Mouse (Mus musculus) frontal cortex, postnatal 36 days (tissue): ENCODE data around the gene Gm3448.
"Not testable (repeated sequence)": the region's sequence is repeated elsewhere in the genome, so short reads cannot be mapped to it uniquely, and the experiment has no call there.

Experiments
- DNase-seq, 2 experiments: peaks; one replicate each; pipeline ENCODE4 v3.0.0; 2022; ENCODE audit warnings: low spot score in 2 of 2

Gm3448 gene

DNA sequence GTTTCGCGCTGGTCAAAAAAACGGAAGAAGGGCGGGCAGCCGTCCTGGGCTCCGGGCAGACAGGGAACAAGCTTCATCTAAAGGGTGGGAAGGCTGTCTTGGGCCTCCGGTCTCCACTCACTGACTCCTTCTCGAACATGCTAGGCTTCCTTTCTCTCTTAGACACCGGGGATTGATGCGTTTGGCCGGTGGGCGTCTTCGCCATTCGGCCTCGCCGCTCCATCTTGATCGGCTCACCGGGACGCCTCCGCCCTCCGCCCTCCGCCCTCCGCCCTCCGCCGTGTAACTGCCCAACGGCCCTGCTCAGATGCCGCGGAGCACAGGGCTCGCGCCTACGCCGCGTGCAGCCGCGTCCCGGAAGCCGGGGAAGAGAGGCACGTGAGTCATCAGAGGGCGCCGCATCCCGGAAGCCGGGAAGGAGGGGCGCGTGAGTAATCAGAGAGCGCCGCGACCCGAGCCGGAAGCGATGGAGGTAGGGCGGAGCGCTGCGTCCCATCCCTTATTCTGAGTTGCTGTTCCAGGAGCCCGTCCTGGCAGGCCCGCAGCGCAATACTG lies at the start of gene Gm3448, which contains the start of the genes Ermard and Tcte3:
Gm3448 (minus strand) TSS at position 363 of the 555 bp plus-strand sequence.
Ermard (plus strand) TSS at position 34 of the 555 bp plus-strand sequence.
Tcte3 (minus strand) TSS at position 314 of the 555 bp plus-strand sequence.
- DNase-seq: peak; percentile 17 to 23

DNA sequence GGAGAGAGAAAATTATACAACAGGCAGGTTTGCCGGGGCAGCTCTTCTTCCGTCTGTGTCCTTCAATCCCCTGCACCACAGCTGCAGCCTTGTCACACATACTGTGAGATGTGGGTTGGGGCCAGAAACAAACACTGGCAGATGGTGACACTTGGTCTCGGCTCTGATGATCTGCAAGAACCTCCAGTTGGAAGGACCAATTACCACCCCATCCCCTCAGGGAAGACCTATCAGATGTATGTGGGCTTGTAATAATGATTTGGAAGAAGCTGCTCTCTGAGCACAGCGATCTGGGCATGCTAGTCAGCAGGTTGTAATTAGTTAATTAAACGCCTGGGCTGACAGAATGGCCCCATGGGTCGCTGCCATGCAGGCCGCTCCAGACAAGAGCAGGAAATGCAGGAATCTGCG lies 47.3 kb upstream of the Gm3448 start:
- DNase-seq: no peak

DNA sequence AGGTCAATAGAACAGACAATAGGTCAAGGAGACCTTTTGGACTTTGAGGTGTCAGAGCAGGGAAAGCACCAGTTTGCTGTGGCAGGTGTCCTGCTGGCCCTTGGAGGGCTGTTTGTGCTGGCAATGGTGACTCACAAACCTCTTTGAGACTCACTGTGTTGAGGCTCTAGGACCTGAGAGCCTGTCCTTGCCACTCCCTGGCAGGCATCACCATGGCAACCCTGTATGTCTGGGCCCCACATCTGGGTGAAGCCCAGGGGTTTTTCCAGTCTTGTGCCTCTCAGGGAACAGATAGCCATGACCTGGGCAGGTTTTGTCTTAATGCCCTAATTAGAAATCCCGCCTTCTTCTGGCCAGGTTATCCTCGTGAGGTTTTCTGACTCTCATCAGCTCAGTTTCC lies 46.8 kb upstream of the Gm3448 start:
- no peak for DNase-seq

DNA sequence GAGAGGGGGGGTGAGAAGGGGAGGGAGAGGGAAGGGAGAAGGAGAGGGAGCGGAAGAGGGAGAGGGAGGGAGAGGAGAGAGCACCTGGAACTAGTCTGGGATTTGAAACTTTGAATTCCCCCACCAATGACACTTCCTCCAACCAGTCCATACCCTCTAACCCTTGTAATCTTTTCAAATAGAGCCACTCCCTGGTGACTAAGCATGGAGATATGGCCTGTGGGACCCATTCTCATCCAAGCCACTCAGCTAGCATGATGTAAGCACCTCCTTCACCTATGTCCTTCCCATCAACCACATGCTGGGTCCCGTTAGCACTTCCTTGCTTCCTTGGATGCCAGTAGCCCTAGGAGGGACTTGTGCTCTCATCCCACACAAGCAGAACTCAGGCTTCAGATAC lies 43.7 kb upstream of the Gm3448 start:
- no peak for DNase-seq

DNA sequence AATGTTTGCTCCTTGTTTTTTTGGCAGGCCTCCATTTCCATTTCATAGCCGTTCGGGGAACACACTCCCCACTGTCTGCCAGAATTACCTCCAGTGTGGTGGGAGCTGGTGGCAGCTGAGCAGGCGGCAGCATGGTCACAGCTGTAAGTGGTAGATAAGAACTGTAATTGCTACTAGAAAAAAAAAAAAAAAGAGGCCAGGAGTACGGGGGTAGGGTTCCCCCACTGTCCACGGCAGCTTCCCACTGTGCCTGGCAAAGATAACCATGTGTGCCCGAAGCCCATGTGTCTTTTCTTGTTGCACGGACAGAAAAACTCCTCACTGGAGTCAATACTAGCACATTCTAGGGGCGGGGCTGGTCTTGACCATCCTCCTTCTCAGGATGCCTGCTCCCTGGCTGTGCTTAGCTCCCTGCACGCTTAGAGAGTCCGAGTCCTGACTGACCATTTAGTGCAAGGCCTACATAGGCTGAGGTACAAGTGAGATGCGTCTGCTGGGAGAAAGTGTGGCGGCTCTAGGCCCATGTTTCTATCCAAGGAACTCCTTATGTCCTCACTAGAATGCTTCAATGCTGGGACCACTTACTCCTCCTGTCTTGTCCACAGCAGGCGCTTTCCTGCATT lies 43.0 kb upstream of the Gm3448 start:
- DNase-seq: no peak

DNA sequence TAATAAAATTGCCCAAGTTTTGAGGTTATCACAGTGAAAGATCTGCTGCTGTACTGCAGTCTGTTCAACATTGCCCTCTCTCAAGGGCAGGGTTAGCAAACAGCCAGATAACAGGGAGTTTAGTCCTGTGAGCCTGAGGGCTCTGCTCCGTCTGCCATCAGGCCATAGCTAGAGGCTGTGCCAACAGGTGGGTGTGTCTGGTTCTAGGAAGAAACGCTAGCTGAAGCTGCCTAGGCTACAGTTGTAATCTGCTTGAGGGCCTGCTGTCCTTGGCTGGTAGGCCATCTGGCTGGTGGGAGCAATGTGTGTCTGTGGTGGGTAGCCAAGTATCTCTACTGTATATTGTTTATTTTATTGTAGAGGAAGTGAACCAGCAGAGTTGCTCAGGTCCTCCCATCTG lies 36.2 kb upstream of the Gm3448 start:
- no peak for DNase-seq

DNA sequence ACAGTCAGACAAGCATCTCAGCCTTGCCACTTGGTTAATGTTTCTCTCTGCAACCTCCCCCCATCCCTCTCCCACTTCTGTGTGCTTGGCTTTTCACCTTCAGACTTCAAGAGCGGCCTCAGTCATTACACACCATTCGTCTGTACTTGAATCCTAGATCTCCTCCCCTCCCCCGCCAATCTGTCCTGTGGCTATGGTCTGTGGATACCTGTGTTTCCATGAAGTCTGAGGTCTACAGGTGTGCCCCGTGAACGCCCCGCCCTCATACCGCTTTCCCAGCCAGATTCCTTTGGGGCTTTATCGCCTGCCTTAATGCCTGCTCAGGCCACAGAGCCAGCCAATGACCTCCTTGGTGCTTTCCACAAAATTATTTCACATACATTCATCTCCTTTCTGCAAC lies 33.7 kb upstream of the Gm3448 start:
- no peak for DNase-seq

DNA sequence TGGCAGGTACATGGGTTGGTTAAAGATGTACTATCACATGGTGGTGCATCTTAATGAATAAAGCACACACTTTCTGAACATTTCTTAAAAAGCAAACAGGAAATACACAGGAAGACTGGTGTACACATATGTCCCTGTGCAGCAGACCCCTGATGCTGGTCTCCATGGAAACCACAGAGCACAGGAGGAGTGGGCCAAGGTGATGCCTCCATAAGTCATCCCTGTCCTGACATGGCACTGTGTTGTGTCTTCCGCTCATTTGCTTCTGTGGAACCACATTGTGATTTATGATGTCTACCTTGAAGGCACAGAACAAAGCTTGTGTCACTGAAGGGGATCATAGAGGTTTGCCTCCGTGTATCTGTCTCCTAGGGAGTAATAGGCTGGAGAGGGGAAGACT lies 30.9 kb upstream of the Gm3448 start:
- DNase-seq: no peak

DNA sequence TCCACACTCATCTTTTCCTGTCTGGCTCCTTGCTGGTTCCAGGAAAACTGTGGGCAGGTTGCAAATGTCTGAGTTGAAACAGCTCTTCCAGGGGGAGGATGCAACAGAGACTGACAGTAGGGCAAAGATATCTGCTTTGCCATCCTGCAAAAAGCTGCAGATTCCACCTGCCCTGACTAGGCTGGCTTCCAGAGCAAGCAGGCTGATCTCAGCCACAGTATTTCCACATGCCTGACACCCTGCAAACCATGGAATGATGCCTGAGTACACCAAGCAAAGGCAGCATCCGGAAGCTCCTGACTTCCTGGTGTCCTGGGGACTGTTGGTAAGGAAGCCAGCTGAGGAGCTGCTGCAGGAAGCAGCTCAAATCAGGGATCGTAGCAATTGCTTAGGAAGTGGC lies 27.8 kb upstream of the Gm3448 start:
- peak; percentile 28 to 30 for DNase-seq

DNA sequence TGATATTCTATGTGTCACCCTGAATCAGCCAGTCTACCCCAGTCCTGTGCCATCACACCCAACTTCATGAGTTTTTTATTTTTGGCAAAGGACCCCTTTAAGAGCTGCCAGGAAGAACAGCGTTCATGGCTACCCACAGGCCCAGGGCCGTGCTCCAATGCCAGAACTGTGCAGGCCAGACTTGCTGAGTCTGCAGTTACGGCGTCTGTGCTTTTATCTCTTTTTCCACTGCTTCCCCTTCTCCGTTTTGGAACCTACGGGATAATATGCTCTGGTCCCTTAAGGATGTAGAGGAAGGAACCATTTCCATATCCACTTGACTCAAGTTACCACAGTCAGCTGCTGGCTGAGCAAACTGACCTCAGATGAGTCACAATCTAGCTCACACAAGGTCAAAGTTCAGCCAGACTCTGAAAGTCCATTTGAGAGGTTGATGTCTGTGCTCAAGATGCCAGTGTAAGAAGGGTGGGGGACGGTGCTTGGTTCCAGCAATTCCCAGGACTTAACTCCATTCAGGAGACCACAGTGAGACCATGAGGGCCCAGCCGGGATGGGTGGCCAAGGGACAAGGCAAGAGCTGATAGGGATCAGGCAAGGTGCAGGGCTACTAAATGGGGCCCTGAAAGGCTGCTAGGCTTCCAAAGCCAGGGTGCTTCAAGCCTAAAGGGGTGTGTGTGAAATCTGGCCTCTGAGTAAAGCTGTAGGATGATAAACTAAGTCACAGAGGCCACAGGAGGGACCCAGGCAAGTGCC lies 26.9 kb upstream of the Gm3448 start:
- no peak for DNase-seq

DNA sequence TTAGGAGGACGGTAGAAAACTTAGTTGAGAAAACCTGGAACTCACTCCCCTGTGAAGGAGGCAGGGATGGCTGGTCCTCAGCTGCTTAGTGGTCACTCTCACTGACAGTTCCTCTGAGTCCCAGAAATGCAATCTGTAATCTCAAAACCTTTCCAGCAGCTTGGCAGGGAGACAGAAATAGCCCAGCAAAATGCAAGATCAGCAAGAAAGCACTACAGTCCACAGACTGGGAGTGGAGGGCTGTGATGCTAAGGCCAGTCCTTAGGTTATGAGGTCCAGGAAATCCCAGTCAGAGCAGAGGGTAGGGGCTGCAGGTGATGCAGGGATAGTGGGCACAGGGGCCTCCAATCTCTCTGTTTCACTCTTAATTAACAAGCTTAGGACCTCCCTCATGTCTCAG lies 25.6 kb upstream of the Gm3448 start:
- DNase-seq: no peak

DNA sequence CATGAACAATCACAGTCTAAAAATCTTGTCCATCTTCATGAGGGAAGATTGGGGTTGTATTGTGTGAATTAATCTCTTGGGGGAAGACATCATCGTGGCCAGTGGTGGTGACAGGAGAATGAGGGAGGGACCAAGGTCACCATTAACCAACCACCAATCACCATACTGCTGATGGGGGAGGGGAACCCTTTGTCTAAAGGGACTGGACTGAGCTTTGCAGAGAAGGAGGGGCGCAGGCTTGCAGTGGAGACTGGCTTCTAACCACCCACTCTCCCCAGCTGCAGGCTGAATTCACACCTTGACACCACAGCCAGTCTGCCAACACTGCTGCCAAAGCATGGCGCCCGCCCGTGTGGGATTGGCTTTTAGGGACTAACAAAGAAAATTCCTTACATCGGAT lies 24.7 kb upstream of the Gm3448 start:
- DNase-seq: no peak

DNA sequence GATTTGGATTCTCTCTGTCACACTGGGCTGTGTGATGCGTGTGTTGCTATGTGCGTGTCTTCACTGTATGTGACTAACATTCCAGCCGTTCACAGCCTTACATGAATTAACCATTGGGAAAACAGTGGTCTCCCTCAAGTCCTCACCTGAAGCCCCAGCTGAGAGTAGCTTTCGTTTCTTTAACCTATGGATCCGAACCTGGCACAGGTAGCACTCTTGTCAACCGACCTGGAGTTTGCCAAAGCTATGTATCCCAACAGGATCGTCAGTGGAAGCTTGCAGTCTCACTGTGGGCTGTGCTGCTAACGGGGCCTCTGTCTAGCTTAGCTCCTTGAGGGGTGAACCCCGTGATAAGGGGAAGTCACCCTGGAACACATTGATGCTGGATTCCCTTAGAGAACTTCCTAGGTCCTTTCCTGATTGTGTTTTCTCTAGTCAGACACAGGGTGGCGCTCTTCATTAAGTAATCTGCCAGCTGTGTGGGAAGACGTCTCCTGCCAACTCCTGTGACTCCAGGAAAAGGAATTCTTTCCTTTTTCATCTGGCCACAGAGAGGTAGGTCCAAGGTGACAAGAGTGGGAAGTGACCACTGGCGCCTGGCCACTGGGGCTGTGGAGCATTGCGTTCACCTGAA lies 24.2 kb upstream of the Gm3448 start:
- peak; percentile 69 to 70 for DNase-seq

DNA sequence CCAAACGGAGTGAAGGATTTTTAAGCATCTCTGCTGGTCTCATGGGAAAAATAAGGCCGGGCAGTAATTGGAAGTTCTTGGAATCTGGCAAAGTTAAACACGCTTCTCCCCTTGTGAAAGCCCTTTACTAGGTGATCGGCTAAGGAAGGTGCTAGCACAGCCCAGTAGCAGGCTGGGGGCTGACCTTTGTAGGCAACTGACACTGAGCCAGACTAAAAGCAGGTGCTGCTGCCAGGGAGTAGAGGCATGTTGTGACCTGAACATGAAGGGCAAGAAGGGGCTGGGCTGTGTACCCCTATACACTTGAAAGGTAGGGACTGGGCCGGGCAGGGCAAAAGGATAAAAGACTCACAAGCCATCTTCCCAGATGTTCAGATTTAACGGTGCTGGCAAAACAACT lies 19.0 kb upstream of the Gm3448 start:
- no peak for DNase-seq

DNA sequence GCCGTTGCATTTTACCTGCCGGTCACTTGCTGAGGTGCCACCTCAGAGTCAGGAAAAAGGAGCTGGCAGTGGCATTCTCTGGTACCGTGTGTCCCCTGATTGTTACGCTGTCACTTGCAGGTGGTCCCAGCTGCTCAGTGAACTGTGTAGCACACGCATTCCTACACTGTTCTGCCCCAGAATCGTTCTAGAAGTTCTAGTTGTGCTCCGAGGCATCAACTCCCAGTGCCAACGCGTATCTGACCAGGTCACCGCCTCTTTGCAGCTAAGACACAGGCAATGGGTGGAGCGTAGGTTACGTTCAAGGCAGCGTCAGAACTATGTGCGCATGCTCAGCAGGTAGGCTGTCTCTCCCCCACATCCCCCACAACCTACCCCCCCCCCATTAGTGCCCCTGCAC lies 18.3 kb upstream of the Gm3448 start:
- no peak for DNase-seq

DNA sequence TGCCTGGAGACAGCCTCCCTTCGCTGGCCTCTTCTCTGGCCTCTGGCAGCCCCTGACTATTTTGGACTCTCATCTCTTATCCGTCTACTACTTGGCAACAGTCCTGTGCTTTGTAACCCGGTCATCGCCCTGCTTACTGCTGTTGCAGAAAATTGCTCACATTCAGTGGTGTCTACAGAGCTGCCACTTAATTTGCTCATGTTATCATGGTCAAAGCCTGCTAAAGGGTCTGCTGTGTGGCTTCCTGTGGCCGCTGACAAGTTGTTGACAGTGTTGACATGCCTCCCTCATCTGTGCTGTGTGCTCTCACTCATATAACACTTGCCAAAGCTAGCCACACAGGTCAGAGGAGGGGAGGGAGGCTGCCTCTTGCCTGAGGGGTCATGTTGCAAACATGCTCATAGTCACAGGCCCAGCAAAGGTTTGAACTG lies 16.8 kb upstream of the Gm3448 start:
- DNase-seq: no peak

DNA sequence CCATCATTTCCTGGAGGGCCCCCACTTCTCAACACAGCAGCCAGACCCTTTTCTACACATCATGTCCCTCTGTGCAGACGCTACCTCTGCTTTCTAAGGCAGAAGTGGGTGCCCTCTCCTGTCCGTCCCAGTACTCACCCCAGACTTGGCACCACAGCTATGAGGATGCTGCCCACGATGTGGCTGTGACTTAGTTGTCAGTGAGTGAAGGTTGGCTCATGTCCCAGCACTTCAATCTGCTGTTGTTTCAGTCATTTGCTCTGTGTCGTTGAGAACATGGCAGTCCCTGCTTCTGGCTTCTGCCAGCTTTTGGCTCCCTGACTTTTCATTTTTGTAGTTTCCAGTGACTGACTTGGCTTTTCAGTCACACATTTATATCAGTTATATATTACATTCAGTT lies 14.6 kb upstream of the Gm3448 start:
- DNase-seq: peak; percentile 21 to 56

DNA sequence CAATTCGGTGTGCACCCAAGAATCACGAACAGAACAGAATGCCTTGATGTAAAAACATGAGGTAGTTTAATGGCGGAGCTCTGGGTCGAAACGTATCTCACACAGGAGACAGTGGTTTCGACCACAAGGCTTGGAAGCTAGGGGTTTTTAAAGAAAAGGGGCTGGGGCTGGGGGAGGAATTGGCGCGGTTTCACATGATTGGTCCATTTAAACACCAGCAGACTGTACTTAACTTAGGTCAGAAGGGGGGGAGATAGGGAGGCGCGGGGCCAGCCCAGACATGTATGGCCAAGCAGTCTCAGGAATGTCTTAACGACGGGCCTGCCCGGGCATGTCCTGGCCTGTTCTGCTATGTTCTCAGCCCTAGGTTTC lies 12.5 kb upstream of the Gm3448 start:
- not testable (repeated sequence) for DNase-seq

DNA sequence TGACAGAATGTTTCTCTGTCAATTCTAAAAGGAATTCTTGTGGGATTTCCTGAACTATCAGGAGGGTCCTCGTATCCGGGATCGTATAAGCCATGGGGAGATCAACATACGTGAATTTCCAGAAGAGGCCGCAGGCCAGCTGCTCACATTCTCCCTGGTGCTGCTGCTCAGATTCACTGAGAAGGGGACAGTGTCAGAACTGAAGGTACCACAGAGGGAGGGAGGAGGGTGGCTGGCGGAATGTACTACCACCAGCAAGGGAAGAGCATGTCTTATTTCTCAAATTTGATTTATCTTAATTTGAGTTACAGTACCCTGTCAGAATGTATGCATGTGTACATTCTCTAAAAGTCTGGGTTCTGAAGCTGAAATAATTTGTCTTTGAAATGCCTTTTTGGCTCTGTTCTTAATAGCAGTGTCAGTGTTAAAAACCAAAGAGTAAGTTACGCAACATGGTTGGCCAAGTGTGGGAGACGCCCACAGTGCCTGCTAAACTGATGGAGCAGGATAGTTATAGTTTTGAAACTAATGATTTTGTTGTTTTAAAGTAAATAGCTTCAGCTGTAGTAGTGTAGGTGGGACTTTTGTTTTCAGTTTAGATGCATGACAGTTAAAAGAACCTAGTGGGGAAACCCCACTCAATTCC lies 12.0 kb upstream of the Gm3448 start:
- not testable (repeated sequence) for DNase-seq

DNA sequence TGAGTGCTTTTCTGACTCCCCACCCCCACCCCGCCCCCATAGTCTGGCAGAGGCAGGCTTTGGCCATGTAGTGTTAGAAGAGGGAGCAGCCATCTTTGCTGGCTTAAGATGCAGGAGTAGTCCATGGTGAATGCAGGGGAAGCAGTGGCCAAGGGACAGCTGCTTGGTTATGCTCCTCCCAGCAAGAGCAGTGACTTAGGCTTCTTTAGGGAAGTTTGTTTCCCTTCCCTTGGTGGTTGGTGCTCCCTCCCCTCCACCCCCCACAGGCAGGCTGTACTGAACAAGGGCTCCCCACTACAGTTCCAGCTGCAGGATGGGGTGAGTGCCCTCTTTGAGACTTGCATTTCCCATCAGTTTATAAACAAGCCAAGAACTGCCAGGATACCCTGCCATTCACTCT lies 11.4 kb upstream of the Gm3448 start:
- DNase-seq: not testable (repeated sequence)

DNA sequence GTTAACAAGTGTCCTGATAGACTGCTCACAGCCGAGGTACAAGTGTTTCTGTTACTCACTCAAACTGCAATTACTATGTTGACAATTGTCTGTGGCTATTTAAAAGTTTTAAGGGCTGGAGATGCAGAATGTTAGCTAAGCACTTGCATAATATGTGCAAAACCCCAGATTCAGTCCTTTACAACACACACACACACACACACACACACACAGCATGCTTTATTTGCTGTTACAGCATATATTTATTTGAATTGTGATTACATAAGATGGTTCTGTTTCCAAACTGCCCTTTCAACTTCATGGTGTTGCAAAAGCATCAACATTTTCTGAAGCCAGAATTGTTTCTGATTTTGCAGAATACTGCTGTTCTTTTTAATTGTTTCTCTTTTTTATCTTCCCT lies 9.0 kb upstream of the Gm3448 start:
- DNase-seq: not testable (repeated sequence)

DNA sequence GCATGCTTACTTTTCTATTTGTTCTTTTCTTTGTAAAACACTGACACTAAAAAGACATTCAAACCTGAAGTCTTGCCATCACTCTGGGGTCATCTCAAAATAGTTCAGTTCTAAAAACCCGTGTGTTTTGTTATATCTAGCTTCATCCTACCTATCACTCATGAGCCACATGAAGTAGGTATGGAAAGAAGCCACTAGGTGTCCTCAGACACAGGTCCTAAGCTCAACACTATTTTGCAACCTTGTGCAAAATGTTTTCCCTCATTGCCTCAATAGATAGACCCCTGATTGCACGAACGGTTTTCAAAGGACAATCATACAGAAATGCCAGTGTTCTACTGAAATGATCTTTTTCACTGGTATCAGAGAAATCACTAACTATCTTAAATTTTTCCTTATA lies 882 bp downstream of the Gm3448 start:
- DNase-seq: not testable (repeated sequence)
